Mouse (Mus musculus) small intestine, adult 2 months (tissue): ENCODE data around the gene AU040320.

Source experiments
- CTCF ChIP-seq: fragments of 200-500 bp; IDR thresholded peaks from 2 replicates; pipeline ENCODE4 v1.5.1; 2012; ENCODE audit warnings: low read depth, mild to moderate bottlenecking, control low read depth, inconsistent platforms, low read length, moderate library complexity, mixed read lengths; ENCODE audit not compliant: insufficient replicate concordance, insufficient read length; ENCODE audit errors: extremely low read depth
- POLR2A ChIP-seq: fragments of 200-500 bp; IDR thresholded peaks from 2 replicates; pipeline ENCODE4 v1.6.1; 2012; ENCODE audit warnings: low read depth, mild to moderate bottlenecking, control low read depth, inconsistent platforms, low read length, moderate library complexity

GRCm38 (mm10) chr4:126743713-126744112 lies 9.6 kb upstream of the AU040320 start:
- TF ChIP-seq POLR2A: no peak
- TF ChIP-seq CTCF: no peak
